ENCODE assay signal across 8 mouse cellular contexts in genomic region chr6:75253357-75254075, GRCm38 (mm10).
A peak's percentile ranks its signal among the peaks of the same experiment; 100 is the strongest.
DNase-seq lines count a peak whose midpoint lies in the region; ATAC-seq and TF ChIP-seq lines count a peak whose summit lies in the region.
"Had no signal": no experiment of that assay in that cellular context is flagged by ENCODE, and none has a peak within 500 bp of the region (broad histone marks: within the 10 kb centered on the region; RNA-seq: fewer than 3 reads in every experiment).

No protein-coding gene starts in this region.

- intact Hi-C loops in heart, postnatal 36 days (cut with DNase I), result no loop called here

- DNase-seq in heart, postnatal 4 days, result peak; percentile 4
- no peak for DNase-seq in heart, postnatal 36 days
- DNase-seq in brain, embryonic 18.5 days (ENCODE audit: low read depth, low spot score), result peak; percentile 26
- DNase-seq in midbrain, postnatal 0 days (ENCODE audit: low spot score), result peak; percentile 72
- no peak for DNase-seq in lung, postnatal 10 days
- DNase-seq in thymus, postnatal 4 days, result no peak

- no peaks in the 10 kb centered on the region for H3K27me3 ChIP-seq in hindbrain, embryonic 16.5 days (replicated peaks; ENCODE audit: control insufficient read depth, insufficient read depth, low read length)
- no peaks in the 10 kb centered on the region for H3K27me3 ChIP-seq in midbrain, postnatal 0 days (ENCODE audit: insufficient read depth, low read length)
- H3K27me3 ChIP-seq: limb, embryonic 15.5 days had no signal

- H3K9me3 ChIP-seq in hindbrain, embryonic 16.5 days (ENCODE audit: control insufficient read depth, low read length), result no peaks in the 10 kb centered on the region
- no peaks in the 10 kb centered on the region for H3K9me3 ChIP-seq in midbrain, postnatal 0 days (ENCODE audit: low read length)
- H3K9me3 ChIP-seq: limb, embryonic 15.5 days had no signal

- H3K4me3 ChIP-seq in hindbrain, embryonic 16.5 days (ENCODE audit: low read length), result no peak overlapping the region
- no peak overlapping the region for H3K4me3 ChIP-seq in midbrain, postnatal 0 days (ENCODE audit: low read depth, low read length)
- H3K4me3 ChIP-seq: limb, embryonic 15.5 days had no signal

- H3K9ac ChIP-seq in hindbrain, embryonic 16.5 days (ENCODE audit: low read depth, low read length), result no peak overlapping the region
- H3K9ac ChIP-seq in midbrain, postnatal 0 days (replicated peaks; ENCODE audit: low read length, poor library complexity, severe bottlenecking), result no peak overlapping the region
- H3K9ac ChIP-seq: limb, embryonic 15.5 days had no signal

- no peak overlapping the region for H3K4me2 ChIP-seq in hindbrain, embryonic 16.5 days (ENCODE audit: low read length)
- no peak overlapping the region for H3K4me2 ChIP-seq in midbrain, postnatal 0 days (ENCODE audit: low read depth, low read length, poor library complexity, severe bottlenecking)
- H3K4me2 ChIP-seq: limb, embryonic 15.5 days had no signal

- TF ChIP-seq CTCF in midbrain, postnatal 0 days (IDR thresholded peaks at IDR 0.05), result no peak

- H3K4me1 ChIP-seq in hindbrain, embryonic 16.5 days (ENCODE audit: control insufficient read depth, insufficient read depth, low read depth, low read length), result 0 out of 2 replicates have a peak, but pooled peaks cover 3% of the 10 kb centered on the region
- no peaks in the 10 kb centered on the region for H3K4me1 ChIP-seq in midbrain, postnatal 0 days (ENCODE audit: insufficient read depth, low read length)
- H3K4me1 ChIP-seq: limb, embryonic 15.5 days had no signal

- H3K27ac ChIP-seq in hindbrain, embryonic 16.5 days (ENCODE audit: low read depth, low read length), result 0 out of 2 replicates have a peak overlapping the region, but pooled peaks have one; percentile 25
- no peak overlapping the region for H3K27ac ChIP-seq in midbrain, postnatal 0 days (ENCODE audit: low read depth, low read length)
- H3K27ac ChIP-seq: limb, embryonic 15.5 days had no signal

- ATAC-seq in hindbrain, embryonic 16.5 days, result 0 out of 2 replicates have a peak, but pooled peaks have one; percentile 56
- no peak for ATAC-seq in midbrain, postnatal 0 days (ENCODE audit: low FRiP score)

- WGBS in hindbrain, embryonic 16.5 days, result 28% methylated on average over 4 of the region's 4 CpGs
- 40% methylated on average over 4 of the region's 4 CpGs for WGBS in midbrain, postnatal 0 days

- no peaks in the 10 kb centered on the region for H3K36me3 ChIP-seq in hindbrain, embryonic 16.5 days (ENCODE audit: control insufficient read depth, insufficient read depth, low read length)
- H3K36me3 ChIP-seq in midbrain, postnatal 0 days (ENCODE audit: insufficient read depth, low read length), result no peaks in the 10 kb centered on the region
- H3K36me3 ChIP-seq: limb, embryonic 15.5 days had no signal

Comparison
In these comparisons a context has a peak if more than half of its experiments do, and no peak if none do; other contexts are left out.
1. DNase-seq: peak in heart, postnatal 4 days (single experiment), brain, embryonic 18.5 days (single experiment) and midbrain, postnatal 0 days (single experiment); none in heart, postnatal 36 days (0 of 2), lung, postnatal 10 days (single experiment) and thymus, postnatal 4 days (single experiment).